Mouse (Mus musculus) kidney, adult 2 months (tissue): ENCODE measurements around the gene Rnf40.

Experiments used
- CTCF ChIP-seq: fragments of 200-500 bp; conservative IDR thresholded peaks from 2 replicates; pipeline ENCODE4 v1.5.1; 2011; ENCODE audit warnings: low read depth, mild to moderate bottlenecking, control low read depth, low read length, moderate library complexity, mixed read lengths; ENCODE audit not compliant: insufficient read depth, insufficient read length
- POLR2A ChIP-seq: fragments of 200-500 bp; IDR thresholded peaks from one replicate; pipeline ENCODE4 v1.6.1; 2011; ENCODE audit warnings: low read depth, low read length, control low read depth

DNA sequence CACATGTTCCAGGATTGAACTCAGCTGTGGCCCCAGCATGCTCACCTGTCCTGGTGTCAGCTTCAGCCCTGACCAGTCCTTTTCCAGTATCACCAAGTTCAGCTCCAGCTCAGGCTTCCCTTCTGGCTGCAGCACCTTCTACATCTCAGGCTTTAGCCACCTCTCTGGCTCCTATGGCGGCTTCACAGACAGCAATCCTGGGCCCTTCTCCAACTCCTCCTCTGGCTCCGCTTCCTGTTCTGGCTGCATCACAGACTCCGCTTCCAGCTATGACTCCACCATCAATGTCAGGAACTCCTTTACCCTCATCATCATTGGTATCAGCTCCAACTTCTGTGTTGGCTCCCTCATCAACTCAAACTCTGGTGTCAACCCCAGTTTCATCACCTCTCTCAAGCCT is 46.9 kb upstream of the Rnf40 start:
- no peak for TF ChIP-seq CTCF
- TF ChIP-seq POLR2A, result no peak
